Mouse (Mus musculus) myocyte (in vitro differentiated cells): ENCODE results near the gene Grem2.

Experiments used
- CEBPB ChIP-seq: IDR thresholded peaks from 2 replicates; pipeline ENCODE4 v1.6.1; 2011; ENCODE audit warnings: mild to moderate bottlenecking, moderate library complexity; ENCODE audit not compliant: poor library complexity, insufficient read depth, severe bottlenecking
- MAX ChIP-seq: IDR thresholded peaks from one replicate; pipeline ENCODE4 v1.6.1; 2011; ENCODE audit warnings: low read depth, mild to moderate bottlenecking, control low read depth
- MYOG ChIP-seq, 3 experiments: IDR thresholded peaks; one replicate each; pipeline ENCODE4 v1.6.1; 2011; ENCODE audit warnings: control low read depth in 2 of 3, low read depth in 2 of 3, mild to moderate bottlenecking in 2 of 3; ENCODE audit not compliant: insufficient read length in 2 of 3, control insufficient read depth in 1 of 3, insufficient read depth in 1 of 3
- POLR2A ChIP-seq: IDR thresholded peaks from one replicate; pipeline ENCODE4 v1.6.1; 2011; ENCODE audit warnings: low read depth, mild to moderate bottlenecking, control low read depth, moderate library complexity; ENCODE audit not compliant: insufficient read length
- POLR2AphosphoS2 ChIP-seq: IDR thresholded peaks from one replicate; pipeline ENCODE4 v1.6.1; 2011; ENCODE audit warnings: low read depth, control low read depth; ENCODE audit not compliant: insufficient read length
- USF1 ChIP-seq: IDR thresholded peaks from one replicate; pipeline ENCODE4 v1.6.1; 2011; ENCODE audit warnings: low read depth, mild to moderate bottlenecking, control low read depth, moderate library complexity

DNA sequence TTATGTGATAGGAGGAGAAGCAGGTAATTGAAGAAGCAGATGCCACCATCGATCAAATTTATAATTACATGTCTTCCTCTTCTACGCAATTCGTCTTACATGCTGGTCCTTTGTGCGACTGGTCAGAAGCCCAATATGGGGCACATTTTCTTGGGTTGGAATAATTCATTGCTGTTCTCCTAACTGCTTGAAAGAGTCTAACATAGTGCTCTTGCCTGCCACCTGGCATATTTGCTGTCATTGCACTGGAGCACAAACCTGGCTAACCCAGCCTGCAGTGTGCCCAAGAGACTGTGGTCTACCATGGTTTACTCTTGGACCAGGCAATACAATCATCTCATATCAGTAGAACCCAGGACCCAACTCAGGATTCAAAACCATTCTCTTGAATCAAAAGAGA, 2.7 kb downstream of the Grem2 start:
- TF ChIP-seq USF1 (no peak), POLR2A (no peak), POLR2AphosphoS2 (no peak), MAX (no peak), MYOG (IDR thresholded peaks at IDR 0.05; ENCODE audit: control insufficient read depth in 1 of 3, insufficient read depth in 1 of 3, insufficient read length in 2 of 3, low read depth in 2 of 3) (no peak), CEBPB (no peak)
